Mouse (Mus musculus): ENCODE results near the gene Bcor.

Gene Bcor

GRCm38 (mm10) chrX:12151269-12151995, 8.7 kb downstream of the Bcor start:
- DNase-seq (ENCODE audit: low read depth in 1 of 2, low spot score in 2 of 2): no peak

DNA sequence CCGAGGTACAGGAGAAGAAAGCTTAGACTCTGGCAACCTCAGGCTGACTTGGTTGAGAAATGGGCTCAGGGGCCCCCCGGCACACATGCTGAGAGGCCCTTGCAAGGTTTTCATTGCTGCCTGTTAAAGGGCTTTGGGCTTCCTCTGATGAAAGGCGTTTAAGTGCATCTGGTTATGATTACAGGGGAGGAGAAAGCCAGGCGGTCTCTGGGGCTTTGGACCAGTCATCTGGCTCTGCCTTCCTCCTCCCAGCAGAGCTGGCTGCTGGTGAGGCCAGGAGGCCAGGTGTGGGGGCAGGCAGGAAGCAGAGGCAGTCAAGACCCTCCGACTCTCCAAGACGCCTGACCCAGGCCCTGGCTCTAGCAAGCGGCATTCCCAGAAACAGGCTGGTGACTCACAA, 9.7 kb downstream of the Bcor start:
- DNase-seq (ENCODE audit: low read depth in 1 of 2, low spot score in 2 of 2): no peak

DNA sequence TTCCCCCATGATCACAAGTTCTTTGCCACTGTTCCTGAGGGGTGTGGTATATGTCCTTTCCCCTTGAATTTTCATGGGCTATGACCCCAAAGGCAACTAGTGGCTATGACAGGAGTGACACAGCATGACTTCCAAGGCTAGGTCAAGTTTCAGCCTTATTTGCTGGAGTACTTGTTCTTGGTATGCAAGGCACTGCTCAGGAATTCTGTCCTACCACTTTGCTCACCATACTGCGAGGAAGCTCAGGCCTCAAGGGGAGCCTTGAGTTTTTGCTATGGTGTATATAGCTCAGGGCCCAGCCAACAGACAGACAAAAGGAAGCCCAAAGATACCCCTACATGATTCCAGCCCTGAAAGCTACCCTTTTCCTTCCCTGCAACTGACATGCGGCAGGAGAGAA, 13.9 kb downstream of the Bcor start:
- DNase-seq (ENCODE audit: low read depth in 1 of 2, low spot score in 2 of 2): no peak

GRCm38 (mm10) chrX:12142832-12143231, 17.3 kb downstream of the Bcor start:
- no peak for DNase-seq (ENCODE audit: low read depth in 1 of 2, low spot score in 2 of 2)

GRCm38 (mm10) chrX:12140086-12140740, 19.9 kb downstream of the Bcor start:
- no peak for DNase-seq (ENCODE audit: low read depth in 1 of 2, low spot score in 2 of 2)

GRCm38 (mm10) chrX:12138266-12138665, 21.9 kb downstream of the Bcor start:
- no peak for DNase-seq (ENCODE audit: low read depth in 1 of 2, low spot score in 2 of 2)

DNA sequence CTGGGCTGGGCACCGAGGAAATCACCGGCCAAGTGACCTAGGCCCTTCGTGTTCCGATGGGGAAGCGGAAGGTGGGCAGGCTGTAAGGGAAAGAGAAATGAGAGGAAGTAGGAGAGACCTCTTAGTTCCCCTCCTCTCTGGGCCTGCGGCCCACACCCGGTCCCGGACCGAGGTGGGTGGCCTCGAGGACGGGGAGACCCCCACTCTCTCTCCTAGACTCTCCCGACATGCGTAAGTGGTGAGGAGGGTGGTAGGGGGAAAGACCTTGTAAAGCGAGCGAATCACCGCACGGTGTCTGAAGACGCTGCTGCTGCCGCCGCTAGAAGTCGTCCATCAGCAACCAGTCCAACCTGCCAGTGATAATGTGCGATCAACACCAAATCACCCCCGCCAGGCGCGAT, 23.0 kb downstream of the Bcor start:
- peak in 1 of 2 experiments; percentile 49 for DNase-seq (ENCODE audit: low read depth in 1 of 2, low spot score in 2 of 2)

GRCm38 (mm10) chrX:12136261-12137101, 23.7 kb downstream of the Bcor start:
- DNase-seq (ENCODE audit: low read depth in 1 of 2, low spot score in 2 of 2): no peak

GRCm38 (mm10) chrX:12135121-12136111, 24.7 kb downstream of the Bcor start:
- DNase-seq (ENCODE audit: low read depth in 1 of 2, low spot score in 2 of 2): peak in 1 of 2 experiments; percentile 56

DNA sequence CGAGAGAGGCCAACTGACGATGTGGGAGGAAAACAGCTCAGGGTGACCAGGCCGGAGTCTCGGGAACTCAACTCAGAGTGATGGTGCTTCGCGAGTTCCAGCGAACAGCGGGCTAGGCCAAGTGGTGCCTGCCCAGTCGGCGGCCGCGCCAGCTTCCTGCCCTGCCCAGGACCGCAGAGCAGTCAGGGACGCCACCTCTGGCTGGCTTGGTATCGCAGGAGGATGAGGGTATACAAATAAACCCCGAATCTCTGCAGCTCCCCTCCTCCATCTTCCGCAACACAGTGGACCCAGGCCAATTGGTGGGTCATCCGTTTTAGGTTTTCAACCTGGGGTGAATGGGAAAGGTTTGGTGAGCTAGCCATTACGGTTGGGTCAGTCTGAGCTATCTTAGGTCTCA, 25.6 kb downstream of the Bcor start:
- DNase-seq (ENCODE audit: low read depth in 1 of 2, low spot score in 2 of 2): no peak

GRCm38 (mm10) chrX:12133836-12134431, 26.2 kb downstream of the Bcor start:
- no peak for DNase-seq (ENCODE audit: low read depth in 1 of 2, low spot score in 2 of 2)

- no peak for DNase-seq (ENCODE audit: low read depth in 1 of 2, low spot score in 2 of 2)
Observed at GRCm38 (mm10) chrX:12133178-12133835, 26.8 kb downstream of the Bcor start.

DNA sequence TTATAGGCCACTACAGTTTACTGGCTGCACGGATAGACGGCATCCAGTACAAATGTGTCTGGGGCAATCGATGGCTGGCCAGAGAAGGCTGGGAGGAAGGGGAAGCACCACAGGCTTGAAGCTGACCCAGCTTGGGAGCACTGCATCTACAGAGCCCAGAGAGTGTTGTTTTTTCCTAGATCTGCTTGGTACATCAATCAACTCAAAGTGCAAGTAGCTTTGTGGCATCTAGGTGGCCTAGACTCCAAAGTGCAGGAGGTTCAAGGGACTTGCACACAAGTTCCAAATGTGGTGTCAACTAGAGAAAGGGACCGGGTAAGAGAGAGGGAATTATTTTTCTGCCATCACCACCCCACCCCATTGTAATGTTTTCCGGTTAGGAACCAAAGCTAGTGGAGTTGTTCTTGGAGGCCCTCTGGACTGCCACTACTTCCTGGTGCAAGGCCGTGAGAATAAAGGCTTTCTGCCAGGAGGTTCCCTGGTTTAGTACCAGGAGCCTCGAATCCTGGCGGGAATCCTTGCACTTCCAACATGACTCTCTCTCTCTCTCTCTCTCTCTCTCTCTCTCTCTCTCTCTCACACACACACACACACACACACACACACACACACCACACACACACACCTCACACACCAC, 27.5 kb downstream of the Bcor start:
- no peak for DNase-seq (ENCODE audit: low read depth in 1 of 2, low spot score in 2 of 2)

DNA sequence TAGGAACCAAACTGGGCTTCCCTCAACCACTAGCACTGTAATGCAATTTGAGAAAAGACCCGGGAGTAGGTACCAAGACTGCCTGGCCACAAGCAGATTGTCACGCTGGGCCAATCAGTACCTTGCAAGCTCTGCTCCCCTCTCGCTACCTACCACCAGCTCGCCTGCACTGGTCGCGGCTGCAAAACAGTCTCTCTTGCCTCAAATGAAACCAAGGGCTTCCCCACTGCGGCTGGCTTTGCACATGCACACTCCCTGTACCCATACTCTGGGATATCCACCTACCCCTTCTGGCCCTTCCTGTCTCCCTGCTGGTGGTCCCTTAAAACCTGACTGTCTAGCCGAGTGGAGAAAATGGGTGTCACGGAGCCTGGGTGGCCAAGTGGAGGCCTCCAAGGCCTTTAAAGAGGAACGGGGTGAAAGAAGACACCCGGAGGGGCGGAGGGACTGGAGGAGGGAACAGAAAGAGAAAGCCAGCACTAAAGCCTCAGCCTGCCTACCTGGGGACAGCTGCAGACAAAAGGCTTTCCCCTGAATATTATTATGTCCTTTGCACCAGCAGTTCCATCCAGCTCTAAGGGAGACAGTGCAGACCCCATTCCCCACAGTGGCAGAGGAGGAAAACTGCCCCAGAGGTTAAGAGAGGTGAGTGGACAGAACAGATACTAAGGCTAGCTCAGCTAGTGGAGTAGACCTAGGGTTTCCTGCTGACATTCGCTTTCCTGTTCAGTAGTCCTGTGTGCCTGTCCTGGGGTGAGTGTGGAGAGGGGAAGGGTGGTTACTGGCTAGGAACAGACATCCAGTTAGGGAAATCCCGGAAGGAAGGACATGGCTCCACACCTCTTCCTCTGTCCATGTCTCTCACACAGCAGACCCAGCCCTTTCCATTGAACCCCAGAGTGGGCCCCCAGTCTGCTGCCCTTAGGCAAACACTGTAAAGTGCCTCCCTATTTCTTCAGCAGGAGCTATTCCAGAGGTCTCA, 30.0 kb downstream of the Bcor start:
- no peak for DNase-seq (ENCODE audit: low read depth in 1 of 2, low spot score in 2 of 2)

DNA sequence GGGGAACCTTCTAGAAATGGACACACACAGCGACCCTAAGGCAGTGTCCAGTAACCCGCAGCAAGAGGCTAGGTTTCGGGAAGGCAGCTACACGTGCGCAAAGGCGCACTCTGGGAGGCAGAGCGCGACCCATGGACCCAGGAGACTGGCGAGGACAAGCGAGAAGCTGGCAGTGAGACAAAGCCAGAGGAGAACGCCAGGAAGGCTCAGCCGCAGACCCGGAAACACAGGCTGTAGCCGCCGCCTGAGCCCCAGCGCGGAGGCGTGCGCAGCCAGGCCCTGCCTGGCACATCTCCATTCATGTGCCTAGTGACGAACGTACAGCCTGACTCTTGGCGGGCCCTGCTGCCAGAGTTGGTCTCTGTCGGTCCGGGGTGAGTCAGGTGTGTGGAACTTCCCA, 30.9 kb downstream of the Bcor start:
- no peak for DNase-seq (ENCODE audit: low read depth in 1 of 2, low spot score in 2 of 2)

DNA sequence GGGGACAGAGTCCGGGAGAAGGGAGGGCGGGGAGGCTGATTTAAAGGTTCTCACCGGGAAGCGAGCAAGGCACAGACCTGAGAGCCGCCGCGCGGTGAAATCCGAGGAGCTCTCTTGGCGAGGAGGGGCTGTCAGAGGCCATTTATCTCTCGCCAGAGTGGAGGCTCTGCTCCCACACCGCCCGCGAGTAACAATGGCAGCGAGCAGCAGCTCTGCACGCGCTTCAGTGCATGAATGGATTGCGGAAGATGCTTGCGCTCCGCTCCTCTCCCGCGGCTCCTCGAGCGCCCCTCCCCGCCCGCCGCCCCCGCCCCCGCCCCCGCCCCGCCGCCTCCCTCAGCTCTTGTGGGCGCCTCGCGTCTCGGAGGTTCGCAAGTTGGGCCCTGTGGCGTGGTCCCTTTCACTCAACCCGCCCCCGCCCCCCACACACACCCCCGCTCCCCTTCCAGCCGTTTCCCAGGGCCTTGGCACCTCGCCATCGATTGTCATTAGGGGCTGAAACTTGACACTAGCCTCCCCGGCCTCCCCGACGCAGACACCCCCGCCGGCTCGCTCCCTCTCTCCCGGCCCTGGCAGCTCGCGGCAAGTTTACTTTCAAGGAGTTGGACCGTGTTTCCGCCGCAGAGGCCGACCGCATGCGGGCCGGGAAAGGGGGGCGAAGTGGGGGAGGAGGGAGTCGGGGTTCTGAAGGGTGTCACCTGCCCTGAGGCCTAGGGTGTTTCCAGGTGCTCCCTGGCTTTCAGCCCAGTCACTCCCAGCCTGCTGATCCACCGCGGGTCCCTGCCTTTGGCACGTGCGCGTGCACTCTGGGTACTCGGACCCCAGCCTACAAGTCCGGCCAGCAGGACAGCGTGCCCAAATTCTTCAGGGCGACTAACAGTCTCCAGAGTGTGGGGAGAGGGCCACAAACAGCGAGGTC, 31.7 kb downstream of the Bcor start:
- no peak for DNase-seq (ENCODE audit: low read depth in 1 of 2, low spot score in 2 of 2)

DNA sequence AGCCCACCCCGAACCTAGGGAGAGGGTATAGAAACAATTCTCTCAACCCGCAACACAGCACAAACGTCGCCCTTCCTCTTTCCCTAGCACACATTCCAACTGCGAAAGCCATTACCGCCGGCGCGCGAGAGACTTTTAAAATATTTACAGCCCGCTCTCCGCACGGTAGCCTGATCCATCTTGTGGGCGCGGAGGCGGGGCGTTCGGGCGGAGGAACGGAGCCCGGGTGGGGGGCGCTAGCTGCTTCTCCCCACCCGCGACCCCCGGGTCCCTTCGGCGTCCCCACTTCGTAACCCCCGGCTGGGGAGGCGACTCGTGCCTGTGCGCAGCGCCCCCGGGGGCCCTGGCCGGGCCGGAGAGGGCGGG, 32.4 kb downstream of the Bcor start:
- no peak for DNase-seq (ENCODE audit: low read depth in 1 of 2, low spot score in 2 of 2)
